Mouse (Mus musculus) megakaryocyte progenitor cell, adult 5-6 weeks (primary cell): ENCODE measurements around the gene S1pr1. TPM values are rescaled to one million over a fixed set of nuclear protein-coding genes. Genes with fewer than 3 reads are reported as not detected.

ENCODE experiments used
- ATAC-seq: replicated peaks from 2 replicates; pipeline ENCODE4 v1.8.0; 2016; ENCODE audit warnings: mild to moderate bottlenecking, moderate TSS enrichment, inconsistent platforms; ENCODE audit not compliant: poor library complexity
- total RNA-seq, 2 experiments: library from RNA; stranded (forward) in 1 of 2; stranded (reverse) in 1 of 2; fragments of 157-497, 149-512 nt in 1 of 2; fragments of 200-1000 nt in 1 of 2; gene quantifications; 2 replicates each; pipeline versions ENCODE4 v1.2.3 to v1.2.4; 2015 to 2017

Gene S1pr1
- 0.98 and 2.7 TPM in 2 replicates for total RNA-seq (2015)
- 0.17 and 1.3 TPM in 2 replicates for total RNA-seq (2017)

- ATAC-seq = peak; percentile 30
Measured at GRCm38 (mm10) chr3:115714671-115715651, at the start of gene S1pr1. S1pr1 (minus strand) TSS chr3:115715072.

- ATAC-seq = peak; percentile 85
Measured at GRCm38 (mm10) chr3:115763292-115763691, 48.4 kb upstream of the S1pr1 start.

- no peak for ATAC-seq
Measured at GRCm38 (mm10) chr3:115762841-115763240, 48.0 kb upstream of the S1pr1 start.

GRCm38 (mm10) chr3:115759659-115760058 lies 44.8 kb upstream of the S1pr1 start:
- no peak for ATAC-seq

GRCm38 (mm10) chr3:115758455-115758912 lies 43.6 kb upstream of the S1pr1 start:
- peak; percentile 72 for ATAC-seq

- ATAC-seq = no peak
Measured at GRCm38 (mm10) chr3:115754466-115754865, 39.6 kb upstream of the S1pr1 start.

GRCm38 (mm10) chr3:115750369-115750768 lies 35.5 kb upstream of the S1pr1 start:
- ATAC-seq = peak; percentile 27; the same call in 1 of the 2 replicates

- no peak; the same call in 1 of the 2 replicates for ATAC-seq
Measured at GRCm38 (mm10) chr3:115748289-115748989, 33.6 kb upstream of the S1pr1 start.

- ATAC-seq = no peak
Measured at GRCm38 (mm10) chr3:115746511-115746910, 31.6 kb upstream of the S1pr1 start.

GRCm38 (mm10) chr3:115745088-115745487 lies 30.2 kb upstream of the S1pr1 start:
- peak; percentile 67 for ATAC-seq

- ATAC-seq = no peak
Measured at GRCm38 (mm10) chr3:115738524-115738923, 23.7 kb upstream of the S1pr1 start.

- ATAC-seq = no peak
Measured at GRCm38 (mm10) chr3:115737785-115738318, 23.0 kb upstream of the S1pr1 start.

GRCm38 (mm10) chr3:115735540-115735939 lies 20.7 kb upstream of the S1pr1 start:
- ATAC-seq = no peak

- ATAC-seq = no peak
Measured at GRCm38 (mm10) chr3:115734841-115735240, 20.0 kb upstream of the S1pr1 start.

GRCm38 (mm10) chr3:115730336-115730735 lies 15.5 kb upstream of the S1pr1 start:
- no peak for ATAC-seq

- peak; percentile 95 for ATAC-seq
Measured at GRCm38 (mm10) chr3:115729187-115729586, 14.3 kb upstream of the S1pr1 start.

GRCm38 (mm10) chr3:115728211-115728610 lies 13.3 kb upstream of the S1pr1 start:
- no peak for ATAC-seq

GRCm38 (mm10) chr3:115718886-115719285 lies 4.0 kb upstream of the S1pr1 start:
- no peak for ATAC-seq

GRCm38 (mm10) chr3:115715900-115716515 lies 1.1 kb upstream of the S1pr1 start:
- peak; percentile 54 for ATAC-seq

- ATAC-seq = no peak; the same call in 1 of the 2 replicates
Measured at GRCm38 (mm10) chr3:115714049-115714435, 830 bp downstream of the S1pr1 start.
